Mouse (Mus musculus) intestine, embryonic 16.5 days (tissue): ENCODE measurements around the gene Fry. TPM values are rescaled to one million over a fixed set of nuclear protein-coding genes. Genes with fewer than 3 reads are reported as not detected.

Source experiments
- ATAC-seq: fragments of 200-750 bp; cut with Nextera tagmentation; 2 replicates; pipeline ENCODE4 v1.8.0; 2017; ENCODE audit warnings: moderate TSS enrichment, moderate library complexity
- H3K27ac ChIP-seq: fragments of 300-500 bp; sonication (generic); 2 replicates; pipeline ENCODE4 v1.5.1; 2014; ENCODE audit warnings: mild to moderate bottlenecking, low read length
- H3K27me3 ChIP-seq: fragments of 300-500 bp; sonication (generic); replicated peaks from 2 replicates; pipeline ENCODE4 v1.6.1; 2014; ENCODE audit warnings: low read length, control low read depth, mixed read lengths; ENCODE audit not compliant: control insufficient read depth, insufficient read depth
- H3K36me3 ChIP-seq: fragments of 300-500 bp; sonication (generic); 2 replicates; pipeline ENCODE4 v1.6.1; 2014; ENCODE audit warnings: low read length, control low read depth; ENCODE audit not compliant: control insufficient read depth, insufficient read depth
- H3K4me1 ChIP-seq: fragments of 300-500 bp; sonication (generic); 2 replicates; pipeline ENCODE4 v1.6.1; 2014; ENCODE audit warnings: low read length, control low read depth, mixed read lengths; ENCODE audit not compliant: control insufficient read depth, insufficient read depth
- H3K4me2 ChIP-seq: fragments of 300-500 bp; sonication (generic); 2 replicates; pipeline ENCODE4 v1.6.1; 2014; ENCODE audit warnings: low read depth, low read length, control low read depth
- H3K4me3 ChIP-seq: fragments of 300-500 bp; sonication (generic); 2 replicates; pipeline ENCODE4 v1.5.1; 2014; ENCODE audit warnings: mild to moderate bottlenecking, low read length
- H3K9ac ChIP-seq: fragments of 300-500 bp; sonication (generic); 2 replicates; pipeline ENCODE4 v1.6.1; 2014; ENCODE audit warnings: low read depth, low read length
- H3K9me3 ChIP-seq: fragments of 300-500 bp; sonication (generic); 2 replicates; pipeline ENCODE4 v1.6.1; 2016; ENCODE audit warnings: low read length, control low read depth; ENCODE audit not compliant: control insufficient read depth
- WGBS: fragments of 180-500 bp; shearing (Covaris S2); extraction: QIAGEN DNeasy Blood & Tissue Kit; methylation state at CpG from one replicate; pipeline ENCODE4 v1.1.7; 2014; 5-methylcytosine and 5-hydroxymethylcytosine counted together
- polyA plus RNA-seq: library from polyadenylated mRNA; unstranded; fragments of >200 nt; fragmentation: Nextera tagmentation; extraction: Ambion mirVana; gene quantifications from 2 replicates; pipeline ENCODE4 v1.2.1, GENCODE M21; 2015

The Fry gene
- polyA plus RNA-seq, 1 experiment from 2014 or later: 6.1 TPM

DNA sequence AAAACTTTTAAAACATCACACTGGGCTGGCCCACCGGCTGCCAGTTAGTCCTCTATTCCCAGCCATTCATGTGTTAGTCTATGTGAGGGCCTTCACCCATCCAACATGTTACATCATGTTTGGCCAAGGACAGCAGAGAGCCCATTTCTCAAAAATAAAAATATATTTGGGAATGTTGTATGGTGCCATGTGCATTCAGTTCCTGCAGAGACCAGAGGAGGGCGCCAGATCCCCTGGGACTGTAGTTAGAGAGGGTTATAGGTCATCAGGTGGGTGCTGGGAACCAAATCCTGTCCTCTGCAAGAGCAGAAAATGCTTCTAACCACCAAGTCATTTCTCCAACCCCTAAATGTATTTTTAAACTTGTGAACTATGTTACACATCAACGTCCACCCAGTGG, 27.5 kb downstream of the Fry start:
- Histone ChIP-seq H3K27me3 (no peaks in the 10 kb centered on the region), H3K4me3 (no peak overlapping the region), H3K9me3 (no peaks in the 10 kb centered on the region), H3K4me1 (0 out of 2 replicates have a peak, but pooled peaks cover 2% of the 10 kb centered on the region), H3K27ac (no peak overlapping the region), H3K36me3 (no peaks in the 10 kb centered on the region), H3K9ac (no peak overlapping the region), H3K4me2 (no peak overlapping the region)
- WGBS: 84% methylated on average over 3 of the region's 3 CpGs
- no peak for ATAC-seq

DNA sequence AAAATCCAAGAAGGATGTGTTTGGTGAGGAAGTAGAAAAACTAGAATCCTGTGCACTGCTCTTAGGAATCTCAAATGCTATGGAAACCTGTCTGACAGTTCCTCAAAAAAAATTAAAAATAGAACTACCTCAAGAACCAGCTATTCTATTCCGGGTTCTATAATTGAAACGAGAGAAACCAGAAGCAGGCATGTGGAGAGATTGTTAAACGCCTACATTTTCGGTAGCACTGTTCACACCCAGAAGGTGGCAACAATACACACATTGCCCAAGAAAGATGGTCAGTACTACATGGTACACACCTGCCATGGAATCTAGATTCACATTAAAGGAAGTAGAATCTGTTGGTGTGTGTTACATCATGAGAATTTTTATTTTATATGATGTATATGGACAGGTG, 28.2 kb downstream of the Fry start:
- Histone ChIP-seq H3K36me3 (no peaks in the 10 kb centered on the region), H3K9me3 (no peaks in the 10 kb centered on the region), H3K4me1 (0 out of 2 replicates have a peak, but pooled peaks cover 2% of the 10 kb centered on the region), H3K4me2 (no peak overlapping the region), H3K9ac (no peak overlapping the region), H3K27ac (no peak overlapping the region), H3K4me3 (no peak overlapping the region), H3K27me3 (no peaks in the 10 kb centered on the region)
- WGBS: 91% methylated on average over 4 of the region's 4 CpGs
- ATAC-seq: no peak

DNA sequence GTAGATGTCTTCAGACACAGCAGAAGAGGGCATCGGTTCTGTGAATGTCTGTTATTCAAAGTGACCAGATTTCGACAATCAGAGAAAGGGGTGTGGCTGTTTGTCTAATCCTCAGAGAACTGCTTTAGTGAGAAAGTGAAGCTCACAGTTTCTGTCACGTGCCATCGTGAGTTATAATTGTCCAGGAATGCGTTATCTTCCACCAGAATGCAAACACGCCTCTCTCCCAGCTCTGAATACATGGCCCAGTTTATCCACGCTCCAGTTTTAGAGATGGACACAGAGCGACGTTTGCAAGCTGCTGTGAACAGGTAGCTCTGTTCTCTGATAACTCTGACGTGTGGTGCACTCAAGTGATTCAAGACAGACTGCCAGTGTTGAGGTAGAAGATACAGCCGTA, 31.3 kb downstream of the Fry start:
- no peaks in the 10 kb centered on the region for H3K36me3 ChIP-seq
- H3K9ac ChIP-seq: no peak overlapping the region
- 0 out of 2 replicates have a peak, but pooled peaks cover 2% of the 10 kb centered on the region for H3K4me1 ChIP-seq
- no peak overlapping the region for H3K4me3 ChIP-seq
- no peaks in the 10 kb centered on the region for H3K27me3 ChIP-seq
- WGBS: 51% methylated on average over 11 of the region's 11 CpGs
- ATAC-seq: 0 out of 2 replicates have a peak, but pooled peaks have one; percentile 33
- H3K27ac ChIP-seq: no peak overlapping the region
- no peaks in the 10 kb centered on the region for H3K9me3 ChIP-seq
- H3K4me2 ChIP-seq: no peak overlapping the region

DNA sequence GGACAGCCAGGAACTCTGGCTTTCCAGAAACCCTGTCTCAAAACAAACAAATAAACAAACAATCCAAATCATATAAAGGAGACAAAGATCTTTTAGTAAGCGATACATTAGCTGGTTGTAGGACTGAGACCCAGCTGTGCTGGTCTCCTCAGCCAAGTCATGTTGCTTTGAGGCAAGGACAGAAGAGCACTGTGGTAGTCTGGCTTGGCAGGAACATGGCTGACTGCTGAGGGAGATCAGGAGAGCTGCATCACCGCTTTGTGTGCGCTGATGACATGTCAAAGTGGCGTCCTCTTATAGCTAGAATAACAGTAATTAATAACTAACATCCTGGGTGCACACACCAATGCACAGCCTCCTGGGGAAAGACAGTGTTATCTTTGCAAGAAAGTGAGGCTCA, 32.5 kb downstream of the Fry start:
- Histone ChIP-seq H3K27ac (no peak overlapping the region), H3K4me1 (0 out of 2 replicates have a peak, but pooled peaks cover 2% of the 10 kb centered on the region), H3K4me2 (no peak overlapping the region), H3K27me3 (no peaks in the 10 kb centered on the region), H3K4me3 (no peak overlapping the region), H3K9me3 (no peaks in the 10 kb centered on the region), H3K36me3 (no peaks in the 10 kb centered on the region), H3K9ac (no peak overlapping the region)
- ATAC-seq: no peak
- 82% methylated on average over 4 of the region's 4 CpGs for WGBS

DNA sequence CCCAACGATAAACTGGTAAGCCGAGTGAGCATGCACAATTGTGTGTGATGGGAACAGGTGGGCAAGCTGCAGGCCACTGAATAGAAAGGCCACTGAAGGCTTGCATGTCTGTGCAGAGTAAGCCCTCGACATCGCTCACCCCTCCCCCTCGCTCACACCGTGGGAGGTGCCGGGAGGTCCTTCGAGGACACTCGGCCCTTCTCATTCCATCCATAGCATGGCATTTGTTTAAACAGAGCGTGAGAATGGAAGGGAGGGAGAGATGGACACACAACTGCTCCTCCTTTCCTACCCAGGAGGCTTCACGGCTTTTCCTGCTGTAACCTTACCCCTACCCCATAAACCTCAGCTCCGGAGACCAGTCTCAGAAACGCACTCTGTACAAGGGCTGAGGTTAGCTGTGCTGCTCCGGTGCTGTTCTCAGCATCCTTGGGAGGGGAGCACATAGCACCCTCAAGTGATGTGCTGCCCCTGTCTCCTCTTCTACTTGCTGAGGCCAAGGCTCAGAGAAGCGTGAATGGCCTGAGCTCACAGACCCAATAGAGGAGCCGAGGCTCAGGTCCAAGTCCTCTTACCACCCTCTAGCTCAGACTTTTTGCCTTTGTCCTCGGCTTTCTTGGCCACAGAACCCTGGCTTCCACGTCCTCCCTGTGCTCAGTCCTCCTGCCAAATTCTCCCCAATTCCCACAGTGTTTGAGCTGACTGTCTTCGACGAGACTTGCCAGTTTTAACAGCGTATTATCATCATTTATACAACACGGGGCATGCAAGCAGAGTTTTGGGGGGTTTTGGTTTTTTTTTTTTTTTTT, 33.8 kb downstream of the Fry start:
- H3K27ac ChIP-seq: no peak overlapping the region
- ATAC-seq: no peak
- 0 out of 2 replicates have a peak, but pooled peaks cover 2% of the 10 kb centered on the region for H3K4me1 ChIP-seq
- WGBS: 52% methylated on average over 22 of the region's 22 CpGs
- no peaks in the 10 kb centered on the region for H3K9me3 ChIP-seq
- no peaks in the 10 kb centered on the region for H3K36me3 ChIP-seq
- H3K4me2 ChIP-seq: no peak overlapping the region
- H3K27me3 ChIP-seq: no peaks in the 10 kb centered on the region
- H3K4me3 ChIP-seq: no peak overlapping the region
- H3K9ac ChIP-seq: no peak overlapping the region

DNA sequence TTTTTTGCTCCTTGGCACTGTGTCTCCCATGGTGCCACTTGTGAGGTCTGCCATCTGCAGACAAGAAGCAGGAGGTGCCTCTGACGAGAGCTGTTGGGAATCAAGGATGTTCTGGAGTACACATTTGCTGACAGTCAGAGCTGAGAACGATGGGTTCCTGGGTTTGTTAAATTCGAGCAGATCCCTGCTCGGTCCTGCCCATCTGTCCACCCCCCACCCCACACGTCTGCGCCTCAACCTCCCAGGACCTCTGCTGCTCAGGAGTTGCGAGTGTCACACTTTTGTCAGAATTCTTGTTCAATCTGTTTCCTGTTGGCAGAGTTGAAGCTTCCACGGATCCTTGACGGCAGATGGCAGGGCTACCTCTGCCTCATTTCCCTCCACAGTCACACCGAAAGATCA, 34.4 kb downstream of the Fry start:
- 0 out of 2 replicates have a peak, but pooled peaks cover 2% of the 10 kb centered on the region for H3K4me1 ChIP-seq
- no peaks in the 10 kb centered on the region for H3K9me3 ChIP-seq
- WGBS: 68% methylated on average over 10 of the region's 10 CpGs

DNA sequence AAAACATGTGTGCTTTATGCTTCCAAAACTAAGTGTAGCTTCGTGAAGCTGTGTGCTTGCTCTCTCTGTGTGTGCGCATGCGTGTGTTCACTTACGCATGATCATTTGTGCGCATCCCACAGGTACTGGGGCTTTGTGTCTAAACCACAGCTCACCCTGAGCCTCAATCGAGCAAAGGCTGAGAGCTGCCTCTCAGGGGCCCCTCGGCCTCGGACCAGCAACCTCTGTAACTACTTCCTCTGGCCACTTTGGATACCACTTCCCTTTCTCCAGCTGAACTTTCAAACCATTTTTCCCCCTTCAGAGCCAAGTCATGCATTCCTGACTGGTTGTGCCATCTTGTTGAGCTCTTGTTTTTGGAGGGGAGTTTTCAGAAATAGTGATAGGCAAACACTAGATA, 36.9 kb downstream of the Fry start:
- Histone ChIP-seq H3K27me3 (no peaks in the 10 kb centered on the region), H3K36me3 (no peaks in the 10 kb centered on the region), H3K4me2 (no peak overlapping the region), H3K9me3 (no peaks in the 10 kb centered on the region), H3K4me1 (no peaks in the 10 kb centered on the region), H3K4me3 (no peak overlapping the region), H3K9ac (no peak overlapping the region), H3K27ac (no peak overlapping the region)
- ATAC-seq: no peak
- WGBS: 89% methylated on average over 8 of the region's 8 CpGs

More for the DNA sequence above, 34.4 kb downstream of the Fry start:
- no peak for ATAC-seq
- no peak overlapping the region for H3K9ac ChIP-seq
- H3K27ac ChIP-seq: no peak overlapping the region
- no peak overlapping the region for H3K4me3 ChIP-seq
- no peaks in the 10 kb centered on the region for H3K27me3 ChIP-seq
- H3K4me2 ChIP-seq: no peak overlapping the region
- H3K36me3 ChIP-seq: no peaks in the 10 kb centered on the region

DNA sequence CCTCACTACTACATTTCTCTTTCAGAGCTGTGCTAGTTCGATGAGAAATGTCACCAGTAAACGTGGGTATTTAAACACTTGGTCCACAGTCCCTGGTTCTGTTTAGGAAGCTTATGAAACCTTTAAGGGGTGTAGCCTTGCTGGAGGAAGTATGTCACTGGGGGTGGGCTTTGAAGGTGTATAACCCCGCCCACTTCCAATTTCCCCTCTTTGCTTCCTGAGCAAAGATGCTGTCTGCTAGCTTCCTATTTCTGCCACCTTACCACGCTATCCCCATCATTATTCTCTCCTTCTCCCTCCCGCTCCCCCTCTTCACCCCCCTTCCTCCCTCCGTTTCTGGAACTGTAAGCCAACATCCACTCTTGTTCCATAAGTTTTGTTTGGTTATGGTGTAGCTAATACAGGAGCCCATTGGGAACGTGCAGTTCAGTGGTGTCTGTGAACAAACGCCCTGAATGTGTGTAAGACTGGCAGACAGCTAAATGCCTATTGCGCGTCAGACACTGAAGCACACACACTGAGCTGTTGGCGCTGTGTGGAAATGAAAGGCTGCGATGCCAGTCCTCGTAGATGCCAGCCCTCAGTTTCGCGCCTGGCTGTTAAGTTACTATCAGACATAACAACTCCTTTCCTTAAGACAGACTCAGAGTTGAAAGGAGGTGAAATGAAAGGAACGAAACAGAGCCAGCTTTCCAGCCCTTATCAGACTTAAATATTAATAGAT, 37.8 kb downstream of the Fry start:
- H3K36me3 ChIP-seq: no peaks in the 10 kb centered on the region
- no peaks in the 10 kb centered on the region for H3K4me1 ChIP-seq
- H3K9ac ChIP-seq: no peak overlapping the region
- no peak overlapping the region for H3K27ac ChIP-seq
- ATAC-seq: no peak
- no peak overlapping the region for H3K4me2 ChIP-seq
- H3K27me3 ChIP-seq: no peaks in the 10 kb centered on the region
- WGBS: 87% methylated on average over 16 of the region's 16 CpGs
- H3K9me3 ChIP-seq: no peaks in the 10 kb centered on the region
- H3K4me3 ChIP-seq: no peak overlapping the region

DNA sequence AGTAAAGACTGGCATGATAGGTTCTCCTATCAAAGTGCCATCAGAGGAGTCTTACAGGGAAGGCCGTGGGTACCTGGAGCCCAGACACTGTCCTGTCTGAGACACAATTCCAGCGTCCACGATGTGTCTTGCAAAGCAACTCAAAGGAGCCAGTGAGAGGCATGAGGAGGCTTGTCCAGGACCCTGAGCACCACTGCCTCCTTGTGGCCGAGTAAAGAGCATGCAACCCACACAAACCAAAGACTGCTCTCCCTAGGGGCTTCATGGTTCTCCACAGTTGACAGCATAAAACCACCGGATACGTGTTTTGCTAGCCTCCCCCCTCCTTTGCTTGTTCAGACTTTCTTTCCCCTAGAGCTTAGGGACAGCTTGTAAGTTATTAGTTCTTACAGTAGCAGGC, 39.2 kb downstream of the Fry start:
- ATAC-seq: no peak
- no peaks in the 10 kb centered on the region for H3K27me3 ChIP-seq
- no peaks in the 10 kb centered on the region for H3K36me3 ChIP-seq
- no peaks in the 10 kb centered on the region for H3K9me3 ChIP-seq
- H3K4me1 ChIP-seq: no peaks in the 10 kb centered on the region
- no peak overlapping the region for H3K4me2 ChIP-seq
- no peak overlapping the region for H3K9ac ChIP-seq
- H3K4me3 ChIP-seq: no peak overlapping the region
- WGBS: 49% methylated on average over 6 of the region's 6 CpGs
- no peak overlapping the region for H3K27ac ChIP-seq
